ENCODE assay signal across 39 mouse cellular contexts in genomic region chr7:27170981-27171380, GRCm38 (mm10). TPM values are rescaled to one million over a fixed set of nuclear protein-coding genes. Genes with fewer than 3 reads are reported as not detected.
"Had no signal": no experiment of that assay in that cellular context is flagged by ENCODE, and none has a peak within 500 bp of the region (broad histone marks: within the 10 kb centered on the region; RNA-seq: fewer than 3 reads in every experiment).

No protein-coding gene starts in this region.

- H3K4me3 ChIP-seq: heart, embryonic 10.5 days; heart, embryonic 12.5 days; hindbrain, embryonic 10.5 days; hindbrain, embryonic 12.5 days; hindbrain, embryonic 15.5 days; intestine, embryonic 15.5 days; layer of hippocampus, adult 2 months; left cerebral cortex, adult 2 months; liver, embryonic 13.5 days; liver, embryonic 15.5 days had no signal

- H3K27me3 ChIP-seq: heart, embryonic 12.5 days; hindbrain, embryonic 12.5 days; hindbrain, embryonic 15.5 days; intestine, embryonic 15.5 days; liver, embryonic 13.5 days; liver, embryonic 15.5 days had no signal

- H3K27ac ChIP-seq: heart, embryonic 10.5 days; hindbrain, embryonic 10.5 days; hindbrain, embryonic 12.5 days; hindbrain, embryonic 15.5 days; intestine, embryonic 15.5 days; layer of hippocampus, adult 2 months; left cerebral cortex, adult 2 months; liver, embryonic 13.5 days; liver, embryonic 15.5 days had no signal

- H3K9me3 ChIP-seq: heart, embryonic 10.5 days; heart, embryonic 12.5 days; hindbrain, embryonic 10.5 days; hindbrain, embryonic 12.5 days; hindbrain, embryonic 15.5 days; intestine, embryonic 15.5 days; liver, embryonic 13.5 days; liver, embryonic 15.5 days had no signal

- H3K9ac ChIP-seq: heart, embryonic 12.5 days; hindbrain, embryonic 12.5 days; hindbrain, embryonic 15.5 days; intestine, embryonic 15.5 days; liver, embryonic 13.5 days; liver, embryonic 15.5 days; liver, postnatal 0 days had no signal

- H3K4me2 ChIP-seq: heart, embryonic 12.5 days; hindbrain, embryonic 12.5 days; hindbrain, embryonic 15.5 days; intestine, embryonic 15.5 days; liver, embryonic 11.5 days; liver, embryonic 13.5 days; liver, embryonic 15.5 days had no signal

- DNase-seq: gastrocnemius, postnatal 14 days; heart, postnatal 10 days; heart, postnatal 4 days; kidney, adult 18-20 months; kidney, adult 8-10 months; kidney, postnatal 10 days; kidney, postnatal 25 days; kidney, postnatal 4 days; liver; liver, embryonic 13.5 days; liver, postnatal 0 days; lung, adult 2 months had no signal

- ATAC-seq: inflammation-experienced regulatory T-cells, adult 6 months; intestine, embryonic 15.5 days; intestine, postnatal 0 days; liver, postnatal 0 days had no signal

RNA-seq across cellular contexts. Expression of gene Gm21983, which starts 9.9 kb away (rescaled TPM):
- total RNA-seq: gastrocnemius, adult 8-10 months; gastrocnemius, postnatal 14 days; gastrocnemius, postnatal 4 days; granulocyte monocyte progenitor cell, adult 5-6 weeks; heart, adult 8-10 months; heart, postnatal 25 days; heart, postnatal 4 days; layer of hippocampus, adult 2 months; layer of hippocampus, postnatal 25 days; left cerebral cortex, adult 2 months; left cerebral cortex, postnatal 14 days; left cerebral cortex, postnatal 36 days had no signal
- polyA plus RNA-seq: heart, embryonic 10.5 days; heart, embryonic 14.5 days; heart, embryonic 16.5 days; inflammation-experienced regulatory T-cells, adult 6 months; intestine, embryonic 15.5 days; intestine, postnatal 0 days; kidney, embryonic 14.5 days; kidney, embryonic 16.5 days; limb, embryonic 11.5 days; liver, embryonic 11.5 days; liver, embryonic 13.5 days; liver, embryonic 15.5 days; liver, postnatal 0 days; lung, adult 2 months had no signal

RNA-seq across cellular contexts. Expression of gene Mia, which starts 10.0 kb away (rescaled TPM):
- total RNA-seq: gastrocnemius, postnatal 4 days; heart, postnatal 10 days; heart, postnatal 25 days; heart, postnatal 4 days had no signal
- polyA plus RNA-seq: heart, embryonic 12.5 days; inflammation-experienced regulatory T-cells, adult 6 months; intestine, postnatal 0 days; liver, embryonic 13.5 days had no signal

RNA-seq across cellular contexts. Expression of gene Cyp2t4, which starts 17.5 kb away (rescaled TPM):
- total RNA-seq: gastrocnemius, adult 8-10 months; gastrocnemius, postnatal 14 days; gastrocnemius, postnatal 4 days; granulocyte monocyte progenitor cell, adult 5-6 weeks; heart, adult 8-10 months; heart, postnatal 10 days; heart, postnatal 25 days; heart, postnatal 4 days; layer of hippocampus, adult 2 months; layer of hippocampus, postnatal 10 days; layer of hippocampus, postnatal 25 days; left cerebral cortex, adult 2 months; left cerebral cortex, postnatal 14 days; left cerebral cortex, postnatal 36 days had no signal
- polyA plus RNA-seq: heart, embryonic 12.5 days; hindbrain, embryonic 10.5 days; intestine, postnatal 0 days; kidney, embryonic 14.5 days; limb, embryonic 14.5 days; liver, embryonic 11.5 days; liver, embryonic 15.5 days; liver, postnatal 0 days; lung, adult 2 months had no signal
